Mouse (Mus musculus) limb, embryonic 11.5 days (tissue): ENCODE results near the gene Vmn2r46. TPM values are rescaled to one million over a fixed set of nuclear protein-coding genes. Genes with fewer than 3 reads are reported as not detected.
"Not testable (repeated sequence)": the region's sequence is repeated elsewhere in the genome, so short reads cannot be mapped to it uniquely, and the experiment has no call there.

Experiments
- ATAC-seq: fragments of 200-750 bp; cut with Nextera tagmentation; 2 replicates; pipeline ENCODE4 v1.8.0; 2017; ENCODE audit warnings: low read depth; ENCODE audit not compliant: insufficient number of reproducible peaks, low FRiP score, low TSS enrichment
- DNase-seq: peaks from one replicate; pipeline ENCODE4 v3.0.0-alpha.2; 2015; ENCODE audit warnings: low spot score
- H3K27ac ChIP-seq: fragments of 300-500 bp; sonication (generic); replicated peaks from 2 replicates; pipeline ENCODE4 v1.5.1; 2014; ENCODE audit warnings: low read depth, mild to moderate bottlenecking, low read length
- H3K27me3 ChIP-seq: fragments of 300-500 bp; sonication (generic); 2 replicates; pipeline ENCODE4 v1.6.1; 2014; ENCODE audit warnings: mild to moderate bottlenecking, low read length, mixed read lengths; ENCODE audit not compliant: control insufficient read depth, insufficient read depth
- H3K36me3 ChIP-seq: fragments of 300-500 bp; sonication (generic); 2 replicates; pipeline ENCODE4 v1.6.1; 2014; ENCODE audit warnings: mild to moderate bottlenecking, low read length, moderate library complexity, mixed read lengths; ENCODE audit not compliant: control insufficient read depth, insufficient read depth
- H3K4me1 ChIP-seq: fragments of 300-500 bp; sonication (generic); 2 replicates; pipeline ENCODE4 v1.6.1; 2014; ENCODE audit warnings: low read length, mixed read lengths; ENCODE audit not compliant: control insufficient read depth, insufficient read depth
- H3K4me2 ChIP-seq: fragments of 300-500 bp; sonication (generic); 2 replicates; pipeline ENCODE4 v1.6.1; 2014; ENCODE audit warnings: low read depth, mild to moderate bottlenecking, moderate library complexity; ENCODE audit not compliant: severe bottlenecking
- H3K4me3 ChIP-seq: fragments of 300-500 bp; sonication (generic); 2 replicates; pipeline ENCODE4 v1.5.1; 2014; ENCODE audit warnings: low read depth, low read length
- H3K9ac ChIP-seq: fragments of 300-500 bp; sonication (generic); 2 replicates; pipeline ENCODE4 v1.6.1; 2014; ENCODE audit warnings: mild to moderate bottlenecking, low read length
- H3K9me3 ChIP-seq: fragments of 300-500 bp; sonication (generic); 2 replicates; pipeline ENCODE4 v1.6.1; 2016; ENCODE audit warnings: low read length; ENCODE audit not compliant: control insufficient read depth
- WGBS: fragments of 180-500 bp; shearing (Covaris S2); extraction: QIAGEN DNeasy Blood & Tissue Kit; methylation state at CpG from one replicate; pipeline ENCODE4 v1.1.7; 2014; 5-methylcytosine and 5-hydroxymethylcytosine counted together
- polyA plus RNA-seq: library from polyadenylated mRNA; unstranded; fragments of >200 nt; fragmentation: Nextera tagmentation; extraction: Ambion mirVana; gene quantifications from 2 replicates; pipeline ENCODE4 v1.2.1, GENCODE M21; 2014

Vmn2r46 gene
- not detected in 2 replicates for polyA plus RNA-seq

DNA sequence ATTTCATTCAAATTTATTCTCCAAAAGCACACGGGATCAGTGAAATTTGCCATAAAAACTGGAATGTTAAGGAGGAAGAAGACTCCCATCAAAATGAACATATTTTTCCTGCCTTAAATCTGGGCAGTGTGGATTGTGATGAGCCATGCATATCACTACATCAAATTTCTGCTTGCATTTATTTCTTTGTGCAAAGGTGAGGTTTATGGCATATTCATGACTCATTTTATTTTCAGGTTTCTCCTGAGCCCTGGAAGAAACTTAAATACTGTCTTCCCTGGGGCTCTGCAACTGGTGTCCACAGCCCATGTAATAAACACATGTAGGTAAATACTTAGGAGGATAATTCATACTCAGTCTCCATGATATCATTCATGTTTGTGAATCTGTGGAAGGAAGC lies at the start of gene Vmn2r46:
Vmn2r46 (minus strand) TSS at position 101 of the 400 bp plus-strand sequence.
- WGBS, result no CpG with 5 or more reads among the region's 1 CpGs
- not testable (repeated sequence) for H3K4me1 ChIP-seq, DNase-seq, H3K9me3 ChIP-seq, H3K4me3 ChIP-seq, H3K27ac ChIP-seq, H3K9ac ChIP-seq, H3K36me3 ChIP-seq, H3K4me2 ChIP-seq, H3K27me3 ChIP-seq, ATAC-seq

Other genes with a start within 250 kb of the Vmn2r46 start
- gene Vmn2r47, start 70.8 kb upstream of the Vmn2r46 start, polyA plus RNA-seq, result not detected in 2 replicates
- gene Vmn2r48, start 183.0 kb upstream of the Vmn2r46 start, polyA plus RNA-seq, result not detected in 2 replicates
- not detected in 2 replicates for gene Vmn2r49, start 221.7 kb upstream of the Vmn2r46 start, polyA plus RNA-seq